Mouse (Mus musculus): ENCODE results near the gene Ifna6. TPM values are rescaled to one million over a fixed set of nuclear protein-coding genes. Genes with fewer than 3 reads are reported as not detected.
"Not testable (repeated sequence)": the region's sequence is repeated elsewhere in the genome, so short reads cannot be mapped to it uniquely, and the experiment has no call there.

Gene Ifna6
- total RNA-seq (2021): not detected
- long read RNA-seq, experiment 1: 0 reads
- long read RNA-seq, experiment 2: 0 reads

DNA sequence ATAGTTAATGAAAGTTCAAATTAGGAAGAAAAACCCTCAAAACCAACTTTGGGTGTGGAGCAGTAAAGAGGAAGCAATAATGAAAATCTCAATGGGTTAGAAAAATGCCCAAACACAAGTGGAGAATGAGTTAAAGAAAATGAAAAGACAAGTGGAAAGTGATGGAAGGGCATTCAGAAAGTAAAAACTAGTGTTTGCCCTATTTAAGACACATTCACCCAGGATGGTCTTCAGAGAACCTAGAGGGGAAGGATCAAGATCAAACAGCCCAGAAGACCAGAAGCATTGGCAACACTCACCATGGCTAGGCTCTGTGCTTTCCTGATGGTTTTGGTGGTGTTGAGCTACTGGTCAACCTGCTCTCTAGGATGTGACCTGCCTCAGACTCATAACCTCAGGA, at the start of gene Ifna6:
TSS of gene Ifna6 (plus strand) at position 301 of the 400 bp plus-strand sequence.
- DNase-seq (ENCODE audit: low spot score in 2 of 2): not testable (repeated sequence)

DNA sequence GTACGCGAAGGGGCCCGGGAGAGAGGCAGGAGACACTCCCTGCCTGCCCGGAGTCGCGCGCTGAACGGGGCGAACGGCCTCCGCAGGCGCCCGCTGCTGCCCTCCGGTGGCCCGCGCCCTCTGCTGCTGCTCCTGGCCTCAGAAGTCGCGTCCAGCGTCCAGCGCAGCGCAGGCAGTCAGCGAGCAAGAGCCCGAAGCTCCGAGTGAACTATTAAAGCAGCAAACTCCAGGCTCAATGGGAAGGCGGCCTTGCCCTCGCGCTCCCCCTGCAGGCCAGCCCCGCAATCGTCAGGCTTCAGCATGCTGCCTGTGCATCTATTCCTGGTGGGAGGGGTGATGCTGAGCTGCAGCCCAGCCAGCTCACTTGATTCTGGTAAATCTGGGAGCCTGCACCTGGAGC, 47.7 kb upstream of the Ifna6 start, which contains the start of gene Gm13272:
TSS of gene Gm13272 (plus strand) at position 301 of the 400 bp plus-strand sequence.
- not testable (repeated sequence) for DNase-seq (ENCODE audit: low spot score in 2 of 2)

DNA sequence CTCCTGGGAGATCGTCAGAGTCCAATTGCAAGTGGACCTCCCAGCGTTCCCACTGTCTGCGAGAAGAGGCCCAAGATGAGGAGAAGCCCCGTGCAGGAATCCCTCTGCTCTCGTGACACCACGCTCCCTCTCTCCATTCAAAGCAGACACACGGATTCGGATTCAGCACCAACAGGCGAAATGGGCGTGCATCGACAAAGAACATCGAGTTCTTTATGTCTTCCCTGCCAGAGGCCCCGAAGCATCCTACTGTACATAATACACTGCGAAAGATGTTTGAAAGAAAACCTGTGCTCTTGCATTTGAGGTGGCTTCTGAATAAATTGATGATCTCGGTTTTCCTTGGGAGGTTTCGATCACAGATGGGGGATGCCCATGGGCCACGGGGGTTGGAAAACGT, 46.9 kb upstream of the Ifna6 start:
- DNase-seq (ENCODE audit: low spot score in 2 of 2): not testable (repeated sequence)

DNA sequence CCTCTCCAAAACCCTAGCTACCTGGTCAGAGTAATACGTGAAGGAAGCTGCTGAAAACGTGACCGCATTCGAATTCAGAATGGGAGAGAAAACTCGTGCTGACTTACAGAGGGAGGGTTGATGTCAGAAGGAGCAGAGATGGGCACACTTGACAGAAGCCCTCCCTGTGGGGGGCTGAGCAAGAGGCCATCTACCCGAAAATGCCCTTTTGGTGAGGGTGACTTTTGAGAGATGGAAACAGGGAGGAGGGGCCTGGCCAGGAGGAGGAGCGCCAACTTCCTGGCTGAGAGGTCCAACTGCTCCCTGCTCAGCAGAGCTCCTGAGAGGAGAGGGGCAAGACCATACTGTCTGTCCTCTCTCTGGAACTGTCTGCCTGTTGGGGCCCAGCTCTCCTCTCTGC, 45.4 kb upstream of the Ifna6 start, which contains the start of gene Ifnz:
TSS of gene Ifnz (plus strand) at position 301 of the 400 bp plus-strand sequence.
- DNase-seq (ENCODE audit: low spot score in 2 of 2): not testable (repeated sequence)

DNA sequence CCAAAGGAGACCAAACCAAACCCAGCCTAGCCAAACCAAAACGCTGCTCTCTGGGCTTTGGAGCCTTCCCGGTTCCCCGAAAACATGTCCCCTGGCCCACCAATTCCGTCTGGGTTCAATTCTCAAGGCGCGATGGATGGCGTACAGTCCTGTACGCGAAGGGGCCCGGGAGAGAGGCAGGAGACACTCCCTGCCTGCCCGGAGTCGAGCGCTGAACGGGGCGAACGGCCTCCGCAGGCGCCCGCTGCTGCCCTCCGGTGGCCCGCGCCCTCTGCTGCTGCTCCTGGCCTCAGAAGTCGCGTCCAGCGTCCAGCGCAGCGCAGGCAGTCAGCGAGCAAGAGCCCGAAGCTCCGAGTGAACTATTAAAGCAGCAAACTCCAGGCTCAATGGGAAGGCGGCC, 44.9 kb upstream of the Ifna6 start:
- DNase-seq (ENCODE audit: low spot score in 2 of 2): peak in 1 of 2 experiments; percentile 24

DNA sequence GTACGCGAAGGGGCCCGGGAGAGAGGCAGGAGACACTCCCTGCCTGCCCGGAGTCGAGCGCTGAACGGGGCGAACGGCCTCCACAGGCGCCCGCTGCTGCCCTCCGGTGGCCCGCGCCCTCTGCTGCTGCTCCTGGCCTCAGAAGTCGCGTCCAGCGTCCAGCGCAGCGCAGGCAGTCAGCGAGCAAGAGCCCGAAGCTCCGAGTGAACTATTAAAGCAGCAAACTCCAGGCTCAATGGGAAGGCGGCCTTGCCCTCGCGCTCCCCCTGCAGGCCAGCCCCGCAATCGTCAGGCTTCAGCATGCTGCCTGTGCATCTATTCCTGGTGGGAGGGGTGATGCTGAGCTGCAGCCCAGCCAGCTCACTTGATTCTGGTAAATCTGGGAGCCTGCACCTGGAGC, 41.8 kb upstream of the Ifna6 start, which contains the start of gene Gm13276:
TSS of gene Gm13276 (plus strand) at position 301 of the 400 bp plus-strand sequence.
- not testable (repeated sequence) for DNase-seq (ENCODE audit: low spot score in 2 of 2)

DNA sequence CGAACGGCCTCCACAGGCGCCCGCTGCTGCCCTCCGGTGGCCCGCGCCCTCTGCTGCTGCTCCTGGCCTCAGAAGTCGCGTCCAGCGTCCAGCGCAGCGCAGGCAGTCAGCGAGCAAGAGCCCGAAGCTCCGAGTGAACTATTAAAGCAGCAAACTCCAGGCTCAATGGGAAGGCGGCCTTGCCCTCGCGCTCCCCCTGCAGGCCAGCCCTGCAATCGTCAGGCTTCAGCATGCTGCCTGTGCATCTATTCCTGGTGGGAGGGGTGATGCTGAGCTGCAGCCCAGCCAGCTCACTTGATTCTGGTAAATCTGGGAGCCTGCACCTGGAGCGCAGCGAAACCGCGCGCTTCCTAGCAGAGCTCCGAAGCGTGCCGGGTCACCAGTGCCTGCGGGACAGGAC, 38.8 kb upstream of the Ifna6 start, which contains the start of gene Gm13277:
TSS of gene Gm13277 (plus strand) at position 231 of the 400 bp plus-strand sequence.
- peak; percentile 32 to 39 for DNase-seq (ENCODE audit: low spot score in 2 of 2)

DNA sequence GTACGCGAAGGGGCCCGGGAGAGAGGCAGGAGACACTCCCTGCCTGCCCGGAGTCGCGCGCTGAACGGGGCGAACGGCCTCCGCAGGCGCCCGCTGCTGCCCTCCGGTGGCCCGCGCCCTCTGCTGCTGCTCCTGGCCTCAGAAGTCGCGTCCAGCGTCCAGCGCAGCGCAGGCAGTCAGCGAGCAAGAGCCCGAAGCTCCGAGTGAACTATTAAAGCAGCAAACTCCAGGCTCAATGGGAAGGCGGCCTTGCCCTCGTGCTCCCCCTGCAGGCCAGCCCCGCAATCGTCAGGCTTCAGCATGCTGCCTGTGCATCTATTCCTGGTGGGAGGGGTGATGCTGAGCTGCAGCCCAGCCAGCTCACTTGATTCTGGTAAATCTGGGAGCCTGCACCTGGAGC, 36.0 kb upstream of the Ifna6 start, which contains the start of gene Gm13278:
TSS of gene Gm13278 (plus strand) at position 301 of the 400 bp plus-strand sequence.
- DNase-seq (ENCODE audit: low spot score in 2 of 2): not testable (repeated sequence)

DNA sequence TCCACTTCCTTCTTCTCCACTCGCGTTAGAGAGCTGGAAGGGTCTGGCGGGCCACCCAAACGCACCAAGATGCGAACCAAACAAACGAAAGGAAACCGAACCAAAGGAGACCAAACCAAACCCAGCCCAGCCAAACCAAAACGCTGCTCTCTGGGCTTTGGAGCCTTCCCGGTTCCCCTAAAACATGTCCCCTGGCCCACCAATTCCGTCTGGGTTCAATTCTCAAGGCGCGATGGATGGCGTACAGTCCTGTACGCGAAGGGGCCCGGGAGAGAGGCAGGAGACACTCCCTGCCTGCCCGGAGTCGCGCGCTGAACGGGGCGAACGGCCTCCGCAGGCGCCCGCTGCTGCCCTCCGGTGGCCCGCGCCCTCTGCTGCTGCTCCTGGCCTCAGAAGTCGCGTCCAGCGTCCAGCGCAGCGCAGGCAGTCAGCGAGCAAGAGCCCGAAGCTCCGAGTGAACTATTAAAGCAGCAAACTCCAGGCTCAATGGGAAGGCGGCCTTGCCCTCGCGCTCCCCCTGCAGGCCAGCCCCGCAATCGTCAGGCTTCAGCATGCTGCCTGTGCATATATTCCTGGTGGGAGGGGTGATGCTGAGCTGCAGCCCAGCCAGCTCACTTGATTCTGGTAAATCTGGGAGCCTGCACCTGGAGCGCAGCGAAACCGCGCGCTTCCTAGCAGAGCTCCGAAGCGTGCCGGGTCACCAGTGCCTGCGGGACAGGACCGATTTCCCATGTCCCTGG, 33.1 kb upstream of the Ifna6 start, which contains the start of gene Gm13275:
TSS of gene Gm13275 (plus strand) at position 552 of the 740 bp plus-strand sequence.
- peak; percentile 66 to 79 for DNase-seq (ENCODE audit: low spot score in 2 of 2)

DNA sequence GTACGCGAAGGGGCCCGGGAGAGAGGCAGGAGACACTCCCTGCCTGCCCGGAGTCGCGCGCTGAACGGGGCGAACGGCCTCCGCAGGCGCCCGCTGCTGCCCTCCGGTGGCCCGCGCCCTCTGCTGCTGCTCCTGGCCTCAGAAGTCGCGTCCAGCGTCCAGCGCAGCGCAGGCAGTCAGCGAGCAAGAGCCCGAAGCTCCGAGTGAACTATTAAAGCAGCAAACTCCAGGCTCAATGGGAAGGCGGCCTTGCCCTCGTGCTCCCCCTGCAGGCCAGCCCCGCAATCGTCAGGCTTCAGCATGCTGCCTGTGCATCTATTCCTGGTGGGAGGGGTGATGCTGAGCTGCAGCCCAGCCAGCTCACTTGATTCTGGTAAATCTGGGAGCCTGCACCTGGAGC, 30.1 kb upstream of the Ifna6 start, which contains the start of gene Gm13279:
TSS of gene Gm13279 (plus strand) at position 301 of the 400 bp plus-strand sequence.
- DNase-seq (ENCODE audit: low spot score in 2 of 2): not testable (repeated sequence)

DNA sequence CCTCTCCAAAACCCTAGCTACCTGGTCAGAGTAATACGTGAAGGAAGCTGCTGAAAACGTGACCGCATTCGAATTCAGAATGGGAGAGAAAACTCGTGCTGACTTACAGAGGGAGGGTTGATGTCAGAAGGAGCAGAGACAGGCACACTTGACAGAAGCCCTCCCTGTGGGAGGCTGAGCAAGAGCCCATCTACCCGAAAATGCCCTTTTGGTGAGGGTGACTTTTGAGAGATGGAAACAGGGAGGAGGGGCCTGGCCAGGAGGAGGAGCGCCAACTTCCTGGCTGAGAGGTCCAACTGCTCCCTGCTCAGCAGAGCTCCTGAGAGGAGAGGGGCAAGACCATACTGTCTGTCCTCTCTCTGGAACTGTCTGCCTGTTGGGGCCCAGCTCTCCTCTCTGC, 27.9 kb upstream of the Ifna6 start, which contains the start of gene Gm13285:
TSS of gene Gm13285 (plus strand) at position 301 of the 400 bp plus-strand sequence.
- not testable (repeated sequence) for DNase-seq (ENCODE audit: low spot score in 2 of 2)

DNA sequence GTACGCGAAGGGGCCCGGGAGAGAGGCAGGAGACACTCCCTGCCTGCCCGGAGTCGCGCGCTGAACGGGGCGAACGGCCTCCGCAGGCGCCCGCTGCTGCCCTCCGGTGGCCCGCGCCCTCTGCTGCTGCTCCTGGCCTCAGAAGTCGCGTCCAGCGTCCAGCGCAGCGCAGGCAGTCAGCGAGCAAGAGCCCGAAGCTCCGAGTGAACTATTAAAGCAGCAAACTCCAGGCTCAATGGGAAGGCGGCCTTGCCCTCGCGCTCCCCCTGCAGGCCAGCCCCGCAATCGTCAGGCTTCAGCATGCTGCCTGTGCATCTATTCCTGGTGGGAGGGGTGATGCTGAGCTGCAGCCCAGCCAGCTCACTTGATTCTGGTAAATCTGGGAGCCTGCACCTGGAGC, 24.3 kb upstream of the Ifna6 start, which contains the start of gene Gm13287:
TSS of gene Gm13287 (plus strand) at position 301 of the 400 bp plus-strand sequence.
- not testable (repeated sequence) for DNase-seq (ENCODE audit: low spot score in 2 of 2)

DNA sequence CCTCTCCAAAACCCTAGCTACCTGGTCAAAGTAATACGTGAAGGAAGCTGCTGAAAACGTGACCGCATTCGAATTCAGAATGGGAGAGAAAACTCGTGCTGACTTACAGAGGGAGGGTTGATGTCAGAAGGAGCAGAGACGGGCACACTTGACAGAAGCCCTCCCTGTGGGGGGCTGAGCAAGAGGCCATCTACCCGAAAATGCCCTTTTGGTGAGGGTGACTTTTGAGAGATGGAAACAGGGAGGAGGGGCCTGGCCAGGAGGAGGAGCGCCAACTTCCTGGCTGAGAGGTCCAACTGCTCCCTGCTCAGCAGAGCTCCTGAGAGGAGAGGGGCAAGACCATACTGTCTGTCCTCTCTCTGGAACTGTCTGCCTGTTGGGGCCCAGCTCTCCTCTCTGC, 22.0 kb upstream of the Ifna6 start, which contains the start of gene Gm13288:
TSS of gene Gm13288 (plus strand) at position 301 of the 400 bp plus-strand sequence.
- not testable (repeated sequence) for DNase-seq (ENCODE audit: low spot score in 2 of 2)

DNA sequence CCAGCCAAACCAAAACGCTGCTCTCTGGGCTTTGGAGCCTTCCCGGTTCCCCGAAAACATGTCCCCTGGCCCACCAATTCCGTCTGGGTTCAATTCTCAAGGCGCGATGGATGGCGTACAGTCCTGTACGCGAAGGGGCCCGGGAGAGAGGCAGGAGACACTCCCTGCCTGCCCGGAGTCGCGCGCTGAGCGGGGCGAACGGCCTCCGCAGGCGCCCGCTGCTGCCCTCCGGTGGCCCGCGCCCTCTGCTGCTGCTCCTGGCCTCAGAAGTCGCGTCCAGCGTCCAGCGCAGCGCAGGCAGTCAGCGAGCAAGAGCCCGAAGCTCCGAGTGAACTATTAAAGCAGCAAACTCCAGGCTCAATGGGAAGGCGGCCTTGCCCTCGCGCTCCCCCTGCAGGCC, 21.5 kb upstream of the Ifna6 start:
- DNase-seq (ENCODE audit: low spot score in 2 of 2): peak; percentile 19 to 30

DNA sequence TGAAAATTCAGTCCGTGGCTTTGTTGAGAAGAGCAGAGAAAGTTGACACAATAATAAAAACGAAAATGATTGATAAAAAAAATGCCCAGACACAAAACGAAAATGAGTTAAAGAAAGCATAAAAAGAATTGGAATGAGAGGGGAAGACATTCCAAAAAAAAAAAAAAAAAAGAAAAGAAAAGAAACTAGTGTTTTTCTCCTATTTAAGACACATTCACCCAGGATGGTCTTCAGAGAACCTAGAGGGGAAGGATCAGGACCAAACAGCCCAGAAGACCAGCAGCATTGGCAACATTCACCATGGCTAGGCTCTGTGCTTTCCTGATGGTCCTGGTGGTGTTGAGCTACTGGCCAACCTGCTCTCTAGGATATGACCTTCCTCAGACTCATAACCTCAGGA, 11.3 kb upstream of the Ifna6 start, which contains the start of gene Ifna7:
TSS of gene Ifna7 (plus strand) at position 301 of the 400 bp plus-strand sequence.
- DNase-seq (ENCODE audit: low spot score in 2 of 2): no peak

DNA sequence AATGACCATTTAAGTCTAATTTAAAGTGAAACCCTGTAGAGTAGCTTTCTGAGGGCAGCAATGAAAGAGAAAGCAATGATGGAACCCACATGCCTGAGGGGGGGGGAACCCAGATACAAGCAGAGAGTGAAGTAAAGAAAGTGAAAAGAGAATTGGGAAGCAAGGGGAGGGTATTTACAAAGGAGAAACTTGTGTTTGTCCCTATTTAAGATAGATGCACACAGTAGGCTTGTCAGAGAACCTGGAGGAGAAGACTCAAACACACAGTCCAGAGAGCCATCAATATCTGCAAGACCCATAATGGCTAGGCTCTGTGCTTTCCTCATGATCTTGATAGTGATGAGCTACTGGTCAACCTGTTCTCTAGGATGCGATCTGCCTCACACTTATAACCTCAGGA, 7.6 kb upstream of the Ifna6 start, which contains the start of gene Ifna11:
TSS of gene Ifna11 (plus strand) at position 301 of the 400 bp plus-strand sequence.
- DNase-seq (ENCODE audit: low spot score in 2 of 2): no peak

DNA sequence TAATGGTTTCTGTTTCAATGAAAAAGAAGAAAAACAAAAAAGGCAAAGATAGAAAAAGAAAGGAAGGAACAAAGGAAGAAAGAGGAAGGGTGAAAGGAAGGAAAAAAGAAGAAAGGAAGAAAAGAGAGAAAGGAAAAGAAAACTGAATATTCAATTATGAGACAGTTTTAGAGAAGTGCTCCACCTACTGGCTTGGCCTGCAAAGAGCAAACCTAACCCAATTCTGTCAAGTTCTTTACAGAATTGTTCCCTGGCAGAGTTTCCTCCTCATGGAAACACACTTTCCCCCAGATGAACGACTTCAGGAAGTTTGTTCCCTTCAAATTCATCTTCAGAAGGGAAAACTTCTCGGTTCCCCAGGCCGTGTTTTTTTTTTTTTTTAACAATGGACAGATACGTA, 4.2 kb upstream of the Ifna6 start:
- DNase-seq (ENCODE audit: low spot score in 2 of 2): no peak

DNA sequence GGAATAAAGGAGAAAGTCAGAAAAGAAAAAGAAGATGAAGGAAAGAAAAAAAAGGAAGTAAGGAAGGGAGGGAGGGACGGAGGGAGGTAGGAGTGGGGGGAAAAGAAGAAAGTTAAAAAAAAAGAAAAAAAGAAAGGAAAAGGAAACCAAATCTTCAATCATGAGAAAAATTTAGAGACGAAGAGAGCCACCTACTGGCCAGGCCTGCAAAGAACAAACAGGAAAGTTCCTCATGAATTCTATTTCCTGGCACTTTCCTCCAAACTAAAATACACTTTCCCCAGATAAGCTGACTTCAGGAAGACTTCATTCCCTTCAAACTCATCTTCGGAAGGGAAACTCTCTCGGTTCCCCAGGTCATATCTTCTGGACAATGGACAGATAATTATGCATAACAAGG, 3.3 kb downstream of the Ifna6 start:
- DNase-seq (ENCODE audit: low spot score in 2 of 2): peak in 1 of 2 experiments; percentile 21

DNA sequence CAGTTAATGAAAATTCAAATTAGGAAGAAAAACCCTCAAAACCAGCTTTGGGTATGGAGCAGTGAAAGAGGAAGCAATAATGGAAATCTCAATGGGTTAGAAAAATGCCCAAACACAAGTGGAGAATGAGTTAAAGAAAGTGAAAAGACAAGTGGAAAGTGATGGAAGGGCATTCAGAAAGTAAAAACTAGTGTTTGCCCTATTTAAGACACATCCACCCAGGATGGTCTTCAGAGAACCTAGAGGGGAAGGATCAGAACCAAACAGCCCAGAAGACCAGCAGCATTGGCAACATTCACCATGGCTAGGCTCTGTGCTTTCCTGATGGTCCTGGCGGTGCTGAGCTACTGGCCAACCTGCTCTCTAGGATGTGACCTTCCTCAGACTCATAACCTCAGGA, 8.0 kb downstream of the Ifna6 start, which contains the start of gene Ifna5:
TSS of gene Ifna5 (plus strand) at position 301 of the 400 bp plus-strand sequence.
- DNase-seq (ENCODE audit: low spot score in 2 of 2): not testable (repeated sequence)

DNA sequence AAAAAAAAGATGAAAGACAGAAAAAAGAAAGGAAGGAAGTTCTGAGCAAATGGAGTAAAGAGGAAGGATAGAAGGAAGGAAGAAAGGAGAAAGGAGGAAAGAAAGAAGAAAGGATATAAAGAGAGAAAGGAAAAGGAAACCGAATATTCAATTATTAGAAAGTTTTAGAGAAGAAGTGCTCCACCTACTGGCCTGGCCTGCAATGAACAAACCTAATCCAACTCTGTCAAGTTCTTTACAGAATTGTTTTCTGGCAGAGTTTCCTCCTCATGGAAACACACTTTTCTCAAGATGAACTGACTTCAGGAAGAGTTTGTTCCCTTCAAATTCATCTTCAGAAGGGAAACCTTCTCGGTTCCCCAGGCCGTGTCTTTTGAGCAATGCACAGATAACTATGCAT, 11.6 kb downstream of the Ifna6 start:
- DNase-seq (ENCODE audit: low spot score in 2 of 2): no peak

DNA sequence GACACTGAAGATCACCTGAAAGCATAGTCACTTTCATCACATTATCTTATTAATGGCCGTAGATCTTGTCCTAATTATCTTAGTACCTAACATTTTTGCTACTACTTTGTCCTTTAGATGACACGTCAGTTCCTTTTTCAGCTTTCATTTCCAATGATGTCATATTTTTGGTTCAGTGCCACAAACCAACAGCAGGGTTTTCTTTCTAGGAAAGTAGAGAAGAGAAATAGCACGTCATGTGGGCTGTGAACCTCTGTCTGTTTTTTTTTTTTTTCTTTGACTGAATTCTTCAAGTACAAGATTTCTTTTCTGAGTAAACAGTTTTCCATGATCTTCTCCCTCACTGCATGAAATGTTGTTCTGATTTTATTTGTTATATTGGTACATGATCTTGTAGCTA, 12.8 kb downstream of the Ifna6 start:
- no peak for DNase-seq (ENCODE audit: low spot score in 2 of 2)

All from adrenal gland, adult 18-20 months (tissue).